Mouse (Mus musculus) ES-Bruce4 (cell line): ENCODE measurements around the gene Gbx1.

Experiments
- CTCF ChIP-seq: IDR thresholded peaks from one replicate; pipeline ENCODE4 v1.8.1; 2011; ENCODE audit warnings: low read depth, low read length
- EP300 ChIP-seq: IDR thresholded peaks from 2 replicates; pipeline ENCODE4 v1.6.1; 2011; ENCODE audit warnings: low read depth, low read length; ENCODE audit not compliant: insufficient read depth
- POLR2A ChIP-seq: IDR thresholded peaks from one replicate; pipeline ENCODE4 v1.8.1; 2011; ENCODE audit warnings: low read length; ENCODE audit not compliant: insufficient read depth

GRCm38 (mm10) chr5:24533391-24533790, 6.4 kb upstream of the Gbx1 start:
- TF ChIP-seq CTCF, result no peak
- no peak for TF ChIP-seq POLR2A
- no peak for TF ChIP-seq EP300
